Comparison of ENCODE assay signal across 24 mouse cellular contexts in the genomic region with DNA sequence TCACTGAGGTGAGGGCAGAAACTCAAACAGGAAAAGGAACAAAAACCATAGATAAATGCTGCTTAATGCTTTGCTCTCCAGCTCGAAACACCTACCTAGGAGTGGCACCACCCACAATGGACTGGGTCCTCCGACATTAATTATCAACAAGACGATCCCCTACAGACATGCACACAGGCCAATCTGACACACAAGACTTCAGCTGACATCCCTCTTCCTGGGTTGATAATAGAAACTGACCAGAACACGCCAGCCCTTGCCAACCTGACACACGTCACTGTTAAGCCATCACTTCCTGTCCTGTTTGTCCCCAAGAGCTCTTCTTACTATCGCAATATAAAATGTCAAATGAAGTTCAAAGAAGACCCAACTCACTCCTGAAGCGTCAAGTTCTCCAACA. TPM values are rescaled to one million over a fixed set of nuclear protein-coding genes. Genes with fewer than 3 reads are reported as not detected.
"Had no signal": no experiment of that assay in that cellular context is flagged by ENCODE, and none has a peak within 500 bp of the region (broad histone marks: within the 10 kb centered on the region; RNA-seq: fewer than 3 reads in every experiment).

No protein-coding gene starts in this region.

- H3K4me1 ChIP-seq: neural tube, embryonic 13.5 days; neural tube, embryonic 15.5 days had no signal

- H3K4me2 ChIP-seq: neural tube, embryonic 13.5 days; neural tube, embryonic 15.5 days; stomach, embryonic 15.5 days had no signal

- H3K27ac ChIP-seq: neural tube, embryonic 13.5 days; neural tube, embryonic 15.5 days; stomach, embryonic 15.5 days; stomach, postnatal 0 days had no signal

- DNase-seq: retina, postnatal 1 day; right cerebral cortex, adult 18-20 months; right cerebral cortex, postnatal 14 days; right cerebral cortex, postnatal 25 days; right cerebral cortex, postnatal 4 days; spleen, adult 18-20 months; thymus, adult 18-20 months; thymus, adult 2 months; thymus, postnatal 14 days; thymus, postnatal 25 days; thymus, postnatal 36 days; thymus, postnatal 4 days had no signal

- H3K36me3 ChIP-seq: neural tube, embryonic 13.5 days; neural tube, embryonic 15.5 days; stomach, embryonic 15.5 days had no signal

- H3K4me3 ChIP-seq: neural tube, embryonic 13.5 days; neural tube, embryonic 15.5 days; stomach, embryonic 15.5 days had no signal

- H3K9ac ChIP-seq: neural tube, embryonic 13.5 days; neural tube, embryonic 15.5 days; stomach, embryonic 15.5 days had no signal

- H3K9me3 ChIP-seq: neural tube, embryonic 13.5 days; neural tube, embryonic 15.5 days; stomach, embryonic 15.5 days had no signal

- H3K27me3 ChIP-seq: stomach, embryonic 15.5 days had no signal

RNA-seq across cellular contexts. Expression of a gene that starts 19.2 kb away (rescaled TPM):
- total RNA-seq: neutrophil, adult 5-6 weeks had no signal

RNA-seq across cellular contexts. Expression of a gene that starts 57.1 kb away (rescaled TPM):
- total RNA-seq: neutrophil, adult 5-6 weeks had no signal
- polyA plus RNA-seq: neural tube, embryonic 13.5 days; neural tube, embryonic 14.5 days; neural tube, embryonic 15.5 days; small intestine, adult 2 months; spleen, adult 2 months; stomach, embryonic 14.5 days; stomach, embryonic 15.5 days; stomach, embryonic 16.5 days; stomach, postnatal 0 days; thymus, adult 2 months; thymus, postnatal 0 days; urinary bladder, adult 2 months had no signal
